Mouse (Mus musculus): ENCODE data around the gene Ppp2r3c.
"Not testable (repeated sequence)": the region's sequence is repeated elsewhere in the genome, so short reads cannot be mapped to it uniquely, and the experiment has no call there.

The Ppp2r3c gene

DNA sequence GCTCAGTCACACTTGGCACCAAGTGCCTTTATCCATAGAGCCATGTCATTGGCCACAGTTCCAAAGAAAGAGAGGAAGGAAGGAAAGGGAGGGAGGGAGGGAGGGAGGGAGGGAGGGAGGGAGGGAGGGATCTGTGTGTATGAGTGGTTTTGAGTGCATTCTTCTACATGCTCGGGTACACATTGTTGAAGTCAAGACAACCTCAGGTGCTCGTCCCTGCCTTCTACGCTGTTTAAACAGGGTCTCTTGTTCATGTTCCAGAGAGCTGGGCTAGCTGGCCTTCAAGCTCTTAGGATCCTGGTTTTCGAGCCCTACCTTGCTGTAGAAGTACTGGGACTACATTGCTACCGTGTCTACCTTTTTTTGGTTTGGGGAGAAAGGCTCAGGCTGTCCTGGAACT lies 39.4 kb downstream of the Ppp2r3c start:
- DNase-seq: not testable (repeated sequence)

DNA sequence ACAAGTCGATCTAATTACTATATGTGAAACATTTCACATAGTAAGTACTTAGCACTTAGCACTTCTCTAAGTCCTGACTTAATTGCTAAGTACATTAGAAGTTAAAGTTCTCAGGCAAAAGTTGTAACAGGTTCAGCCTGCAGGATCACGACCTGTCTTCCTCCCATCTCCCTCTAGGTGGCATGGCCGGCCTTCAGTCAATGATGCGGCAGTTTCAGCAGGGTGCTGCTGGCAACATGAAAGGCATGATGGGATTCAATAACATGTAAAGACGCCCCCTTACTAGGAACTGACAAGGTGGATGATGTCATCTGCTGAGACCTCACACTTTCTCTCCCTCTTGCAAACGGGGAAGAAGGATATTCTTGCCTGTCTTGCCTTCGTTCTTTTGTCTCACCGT lies 40.8 kb downstream of the Ppp2r3c start:
- not testable (repeated sequence) for DNase-seq

GRCm38 (mm10) chr12:55242243-55242642 lies 60.6 kb downstream of the Ppp2r3c start:
- not testable (repeated sequence) for DNase-seq

- not testable (repeated sequence) for DNase-seq
Observed at GRCm38 (mm10) chr12:55230520-55230861, 72.3 kb downstream of the Ppp2r3c start.

DNA sequence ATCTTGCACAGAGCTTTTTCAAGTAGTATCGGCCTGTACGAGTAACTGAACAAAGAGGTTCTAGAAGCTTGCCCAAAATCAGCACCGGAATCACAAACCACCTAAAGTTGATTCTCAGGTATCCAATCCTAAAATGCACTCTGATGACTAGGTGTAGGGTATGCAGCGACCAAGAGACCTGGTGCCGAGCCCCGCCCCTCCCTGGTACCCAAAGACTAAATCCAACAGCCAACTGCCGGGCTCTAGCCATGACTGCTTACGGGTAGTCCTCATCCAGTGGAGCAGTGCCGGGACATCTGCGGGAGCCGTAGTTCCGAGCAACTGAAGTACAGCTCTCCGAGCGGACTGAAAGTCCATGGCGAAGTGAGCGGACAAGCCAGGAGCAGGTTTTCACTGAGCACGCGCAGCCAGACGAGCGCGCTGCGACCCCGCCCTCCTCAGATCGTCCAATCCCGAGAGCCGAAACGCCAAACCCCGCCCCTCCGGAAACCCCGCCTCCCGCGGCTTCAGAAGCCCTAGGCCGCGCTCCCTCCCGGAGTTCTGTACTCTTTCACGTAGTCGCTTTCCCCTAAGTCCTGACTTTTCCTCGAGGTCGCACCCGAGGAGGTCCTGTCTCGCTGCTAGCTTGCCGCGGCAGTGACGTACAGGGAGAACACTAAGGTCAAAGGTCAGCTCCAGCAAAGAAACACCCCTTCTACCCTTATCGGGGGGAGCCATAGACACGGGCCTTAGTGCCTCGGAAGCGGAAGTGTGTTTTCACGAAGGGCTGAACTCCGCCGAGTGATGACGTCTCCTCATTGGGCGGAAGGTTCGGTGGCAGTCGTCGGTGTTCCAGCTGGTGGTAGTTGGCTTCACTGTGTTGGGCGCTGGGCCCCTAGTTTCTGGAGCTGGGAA lies 72.9 kb downstream of the Ppp2r3c start, which contains the start of gene Srp54c:
TSS of gene Srp54c (plus strand) at position 543 of the 894 bp plus-strand sequence.
- DNase-seq: not testable (repeated sequence)

All from liver (tissue).